Mouse (Mus musculus): Measurements from ENCODE around the gene Gm28042.

The Gm28042 gene

DNA sequence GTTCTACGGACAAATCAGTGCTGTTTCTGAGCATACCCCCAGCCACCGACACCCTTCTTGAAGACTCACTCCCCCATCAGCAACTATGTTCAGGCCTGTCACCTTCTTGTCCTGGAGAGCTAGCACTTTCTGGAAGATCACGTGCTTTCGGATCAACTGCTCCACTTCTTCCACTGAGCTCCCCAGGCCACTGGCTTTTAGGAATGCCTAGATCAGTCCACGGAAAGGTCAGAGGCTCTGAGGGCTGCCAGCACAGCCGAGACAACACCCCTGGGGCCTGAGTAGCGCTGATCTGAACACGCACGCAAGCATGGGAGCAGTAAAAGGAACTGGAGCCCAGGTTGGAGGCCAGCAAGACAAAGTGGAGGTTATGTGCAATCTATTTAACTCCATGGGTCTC, 33.4 kb downstream of the Gm28042 start:
- no peak for DNase-seq (ENCODE audit: low spot score)

DNA sequence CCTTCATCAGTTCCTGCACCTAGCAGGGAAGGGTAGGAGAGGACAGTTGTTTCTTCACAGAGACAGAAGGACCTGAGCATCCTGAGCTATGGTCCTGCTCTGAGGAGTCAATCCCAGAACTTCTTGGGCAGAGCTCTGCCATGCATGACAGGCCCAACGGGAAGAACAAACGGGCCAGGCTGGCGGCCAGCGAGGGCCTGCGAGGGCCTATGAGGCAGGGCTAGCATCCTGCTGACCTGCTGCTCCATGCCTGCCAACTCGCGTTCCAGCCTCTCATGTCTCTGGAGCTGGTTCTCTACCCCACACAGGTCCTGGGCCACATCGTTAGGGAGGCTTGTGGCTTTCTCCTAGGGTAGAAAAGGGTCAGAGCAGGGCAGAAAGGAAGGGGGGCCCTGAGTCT, 35.0 kb downstream of the Gm28042 start:
- DNase-seq (ENCODE audit: low spot score): no peak

DNA sequence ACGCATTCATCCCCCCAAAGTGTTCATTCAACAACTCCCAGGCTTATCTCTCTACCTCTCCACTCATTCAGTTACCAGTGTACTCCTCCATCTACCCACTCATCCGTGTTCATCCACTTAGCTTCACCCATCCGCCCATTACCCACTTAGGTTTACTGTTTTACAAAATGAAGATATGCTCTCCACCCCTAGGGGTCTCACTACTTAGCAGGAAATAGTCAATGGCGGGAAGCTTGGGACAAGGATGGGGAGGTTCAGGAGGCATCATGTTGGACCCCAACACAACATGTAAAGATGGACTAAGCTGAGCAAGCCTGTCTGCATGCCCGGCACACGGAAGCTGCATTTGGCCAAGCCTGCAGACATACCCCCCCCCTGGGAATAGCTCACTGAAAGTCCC, 37.3 kb downstream of the Gm28042 start:
- no peak for DNase-seq (ENCODE audit: low spot score)

- DNase-seq (ENCODE audit: low spot score): no peak
Observed at GRCm38 (mm10) chr2:120065243-120065642, 38.0 kb downstream of the Gm28042 start.

DNA sequence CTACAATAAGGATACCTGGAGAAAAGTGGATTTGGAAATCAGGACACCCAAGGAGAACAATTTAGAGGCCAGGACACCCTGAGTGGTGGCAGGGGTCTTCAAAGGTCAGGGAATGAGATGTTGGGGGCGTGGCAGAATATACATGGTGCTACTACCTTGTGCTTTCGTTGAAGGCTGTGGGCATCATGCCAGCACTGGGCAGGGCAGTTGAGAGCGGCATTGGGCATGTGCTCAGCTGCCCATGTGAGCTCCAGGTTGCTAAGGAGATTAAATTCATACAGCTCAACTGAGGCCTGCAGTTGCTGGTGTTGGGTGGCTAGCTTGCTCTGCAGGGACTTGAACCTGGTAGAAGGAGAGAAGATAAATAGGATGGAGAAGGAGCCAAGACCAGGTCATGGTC, 38.9 kb downstream of the Gm28042 start:
- no peak for DNase-seq (ENCODE audit: low spot score)

GRCm38 (mm10) chr2:120068555-120069465, 41.5 kb downstream of the Gm28042 start:
- DNase-seq (ENCODE audit: low spot score): peak; percentile 77

- DNase-seq (ENCODE audit: low spot score): no peak
Observed at GRCm38 (mm10) chr2:120069466-120069990, 42.2 kb downstream of the Gm28042 start.

- DNase-seq (ENCODE audit: low spot score): no peak
Observed at GRCm38 (mm10) chr2:120074096-120074495, 46.8 kb downstream of the Gm28042 start.

GRCm38 (mm10) chr2:120076076-120076705, 48.9 kb downstream of the Gm28042 start:
- peak; percentile 67 for DNase-seq (ENCODE audit: low spot score)

DNA sequence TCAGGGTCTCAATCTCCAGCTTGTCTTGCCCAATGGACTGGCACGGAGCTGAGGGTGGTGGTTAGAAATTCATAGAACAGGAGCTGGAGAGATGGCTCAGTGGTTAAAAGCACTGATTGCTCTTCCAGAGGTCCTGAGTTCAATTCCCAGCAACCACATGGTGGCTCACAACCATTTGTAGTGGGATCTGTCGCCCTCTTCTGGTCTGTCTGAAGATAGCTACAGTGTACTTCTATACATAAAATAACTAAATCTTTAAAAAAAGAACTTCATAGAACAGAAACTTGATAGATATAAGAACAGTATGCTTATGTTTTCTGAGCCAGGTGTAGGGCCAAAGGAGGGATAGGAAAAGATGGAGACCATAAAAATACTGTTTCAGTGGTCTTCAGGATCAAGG, 55.1 kb downstream of the Gm28042 start:
- DNase-seq (ENCODE audit: low spot score): no peak

GRCm38 (mm10) chr2:120084593-120085361, 57.5 kb downstream of the Gm28042 start:
- peak; percentile 14 for DNase-seq (ENCODE audit: low spot score)

DNA sequence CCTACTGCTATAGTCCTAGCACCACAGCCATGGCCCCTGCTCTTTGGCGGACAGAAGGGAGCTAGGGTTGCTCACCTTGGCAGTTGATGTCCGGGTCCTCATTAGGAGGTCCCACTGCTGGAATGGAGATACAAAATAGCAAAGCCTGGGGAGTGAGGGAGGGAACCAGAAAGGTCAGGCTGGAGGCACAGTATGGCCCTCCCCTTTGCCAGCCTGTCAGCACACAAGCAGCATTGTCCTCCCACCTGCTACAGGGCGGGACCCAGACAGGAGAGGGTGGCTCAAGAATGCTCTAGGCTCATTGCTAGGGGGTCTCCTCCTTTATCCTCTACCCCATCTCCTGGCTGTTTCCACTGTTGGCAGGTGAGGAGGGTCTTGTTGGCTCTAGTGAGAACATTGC, 58.7 kb downstream of the Gm28042 start:
- DNase-seq (ENCODE audit: low spot score): no peak

DNA sequence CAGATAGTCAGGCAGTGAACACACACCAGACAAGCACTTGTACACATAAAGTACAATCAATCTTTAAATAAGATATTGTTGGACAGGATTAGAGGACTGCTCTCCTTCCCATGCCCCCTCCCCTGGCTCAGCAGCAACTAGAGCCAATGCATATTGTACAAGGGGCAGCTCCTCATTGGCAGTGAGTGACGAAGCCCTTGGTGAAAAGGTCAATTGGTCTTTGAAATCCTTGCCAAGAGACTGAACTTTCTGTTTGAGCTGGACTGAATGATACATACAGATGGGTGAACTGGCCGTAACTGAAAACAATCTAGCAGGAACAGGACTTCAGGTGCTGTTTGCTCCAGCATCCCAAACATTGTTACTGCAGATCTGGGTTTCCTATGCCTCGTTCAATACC, 60.1 kb downstream of the Gm28042 start:
- DNase-seq (ENCODE audit: low spot score): no peak

DNA sequence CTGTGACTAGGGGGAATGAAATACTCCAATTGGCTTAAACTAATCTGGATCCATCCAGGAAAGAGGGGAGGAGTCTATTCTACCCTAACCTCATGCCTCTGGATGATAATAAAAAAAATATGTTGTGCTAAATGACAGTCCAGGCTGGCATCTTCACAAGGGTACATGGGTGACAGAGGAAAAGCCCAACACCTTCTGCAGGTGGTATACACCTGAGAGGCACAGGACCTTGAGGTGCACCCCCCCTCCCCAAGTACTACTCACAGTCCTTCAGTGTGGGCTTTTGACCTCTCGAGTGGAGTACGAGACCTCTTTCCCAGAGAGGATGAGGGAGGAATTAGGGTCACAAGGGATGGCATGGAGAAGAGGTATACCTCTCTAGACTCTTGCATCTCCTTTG, 60.6 kb downstream of the Gm28042 start:
- DNase-seq (ENCODE audit: low spot score): no peak

- DNase-seq (ENCODE audit: low spot score): no peak
Observed at GRCm38 (mm10) chr2:120090979-120091378, 63.7 kb downstream of the Gm28042 start.
